Mouse (Mus musculus) erythroblast, adult 5-6 weeks (primary cell): ENCODE results near the gene Csgalnact2. TPM values are rescaled to one million over a fixed set of nuclear protein-coding genes. Genes with fewer than 3 reads are reported as not detected.

ENCODE experiments used
- ATAC-seq: replicated peaks from 2 replicates; pipeline ENCODE4 v1.8.0; 2016; ENCODE audit warnings: moderate number of reproducible peaks, mild to moderate bottlenecking, moderate TSS enrichment, inconsistent platforms; ENCODE audit not compliant: poor library complexity, low FRiP score, severe bottlenecking
- total RNA-seq, 2 experiments: library from RNA; stranded (forward) in 1 of 2; stranded (reverse) in 1 of 2; fragments of 150-400 nt in 1 of 2; fragments of 200-764, 138-1000 nt in 1 of 2; gene quantifications; 2 replicates each; pipeline versions ENCODE4 v1.2.3 to v1.2.4; 2015 to 2017; ENCODE audit warnings: low replicate concordance in 2 of 2

Csgalnact2 gene
- 37.6 and 63.2 TPM in 2 replicates for total RNA-seq (2015; ENCODE audit: low replicate concordance)
- total RNA-seq (2017; ENCODE audit: low replicate concordance): 42.8 and 43.2 TPM in 2 replicates

- ATAC-seq: peak; percentile 96
These were observed at the start of gene Csgalnact2 for GRCm38 (mm10) chr6:118138731-118139709. Csgalnact2 (minus strand) TSS chr6:118139140.

DNA sequence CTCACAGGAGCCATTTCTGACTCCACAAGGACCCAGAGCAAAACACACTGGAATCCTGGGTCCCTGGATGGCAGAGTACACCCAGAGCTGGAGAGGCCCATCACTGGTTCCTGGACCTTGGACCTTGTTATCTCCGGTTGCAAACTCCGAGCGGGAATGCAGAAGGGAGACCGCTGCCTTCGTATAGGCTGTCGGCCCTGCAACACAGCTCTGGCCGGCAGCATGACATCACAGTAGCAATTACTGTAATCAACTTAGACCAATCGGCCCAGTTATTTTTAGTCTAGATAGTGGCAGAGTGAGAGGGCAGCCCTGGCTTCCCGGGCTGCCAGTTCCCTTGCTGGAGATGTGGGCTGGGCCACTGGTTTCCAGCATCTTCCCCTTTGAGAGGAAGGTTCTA lies 49.7 kb upstream of the Csgalnact2 start:
- ATAC-seq: no peak

DNA sequence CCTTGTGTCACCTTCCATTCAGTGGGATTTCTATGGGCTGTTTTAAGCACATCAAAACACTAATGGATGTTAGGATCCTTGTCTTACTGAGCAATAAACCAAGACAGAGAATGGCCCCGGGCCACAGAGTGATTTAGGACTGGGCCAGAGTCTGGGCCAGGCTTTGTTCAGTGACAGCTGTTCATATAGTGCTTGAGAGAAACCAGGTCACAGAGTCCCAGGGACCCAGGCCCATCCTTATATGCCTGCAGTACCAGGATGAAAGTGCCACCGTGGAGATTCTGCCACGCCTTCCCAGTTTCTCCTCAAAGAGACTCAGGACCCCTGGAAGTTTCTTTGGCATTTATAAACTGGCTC lies 48.3 kb upstream of the Csgalnact2 start:
- ATAC-seq: no peak

GRCm38 (mm10) chr6:118186620-118187284 lies 47.8 kb upstream of the Csgalnact2 start:
- ATAC-seq: no peak

- ATAC-seq: no peak
These were observed 45.2 kb upstream of the Csgalnact2 start for GRCm38 (mm10) chr6:118184126-118184525.

DNA sequence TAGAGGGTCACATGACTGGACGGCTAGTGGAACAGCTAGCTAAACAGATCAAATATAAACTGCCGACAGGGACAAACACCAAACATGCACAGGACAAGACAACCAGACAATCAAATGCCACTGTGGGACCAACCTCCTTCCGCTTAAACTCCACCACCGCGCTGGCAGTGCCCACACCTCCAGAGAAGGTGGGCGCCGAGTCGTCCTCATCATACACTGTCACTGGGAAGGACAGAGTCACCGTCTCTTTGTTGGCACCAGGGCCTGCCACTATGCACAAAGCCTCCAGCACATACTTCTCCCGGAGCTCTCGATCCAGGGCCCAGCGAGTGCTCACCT lies 41.1 kb upstream of the Csgalnact2 start:
- no peak for ATAC-seq

- ATAC-seq: peak; percentile 78
These were observed 40.6 kb upstream of the Csgalnact2 start for GRCm38 (mm10) chr6:118179316-118180084.

DNA sequence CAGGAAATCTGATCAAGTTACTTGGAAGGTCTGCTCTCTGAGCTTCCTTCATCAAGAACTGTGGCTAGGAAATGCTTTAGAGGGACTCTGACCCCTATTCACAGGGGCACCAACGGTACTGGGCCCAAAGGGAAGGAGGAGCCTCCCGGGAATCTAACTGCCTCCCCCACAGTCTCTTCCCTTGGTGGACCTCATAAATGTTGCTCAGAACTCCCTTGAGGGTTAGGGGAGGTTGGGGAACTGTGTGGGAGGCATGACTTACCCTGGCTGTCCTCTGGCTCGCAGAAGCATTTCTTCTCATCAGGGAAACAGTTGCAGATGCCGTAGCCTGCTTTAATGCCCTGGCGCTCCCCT lies 35.0 kb upstream of the Csgalnact2 start:
- no peak for ATAC-seq

GRCm38 (mm10) chr6:118173251-118173974 lies 34.5 kb upstream of the Csgalnact2 start:
- ATAC-seq: no peak

DNA sequence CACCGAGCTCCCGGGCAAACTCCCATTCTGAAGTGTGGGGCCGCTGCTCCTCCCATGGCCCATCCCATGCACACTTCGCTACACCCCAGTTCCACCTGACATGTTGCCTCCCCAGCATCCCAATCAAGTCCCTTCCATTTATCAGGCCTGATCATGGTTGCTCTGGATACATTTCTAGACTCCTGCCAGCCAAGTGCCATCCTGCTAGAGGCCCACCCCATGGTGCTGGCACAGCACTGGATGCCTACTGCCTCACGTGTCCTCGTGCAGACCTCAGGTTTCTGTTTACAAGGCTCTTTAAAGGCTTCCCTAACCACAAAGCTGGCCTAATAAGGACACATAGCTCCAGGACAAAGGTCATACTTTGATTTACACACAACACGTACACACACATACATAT lies 32.4 kb upstream of the Csgalnact2 start:
- ATAC-seq: no peak

- no peak for ATAC-seq
These were observed 29.2 kb upstream of the Csgalnact2 start for GRCm38 (mm10) chr6:118168106-118168505.

- ATAC-seq: no peak
These were observed 28.1 kb upstream of the Csgalnact2 start for GRCm38 (mm10) chr6:118167013-118167412.

DNA sequence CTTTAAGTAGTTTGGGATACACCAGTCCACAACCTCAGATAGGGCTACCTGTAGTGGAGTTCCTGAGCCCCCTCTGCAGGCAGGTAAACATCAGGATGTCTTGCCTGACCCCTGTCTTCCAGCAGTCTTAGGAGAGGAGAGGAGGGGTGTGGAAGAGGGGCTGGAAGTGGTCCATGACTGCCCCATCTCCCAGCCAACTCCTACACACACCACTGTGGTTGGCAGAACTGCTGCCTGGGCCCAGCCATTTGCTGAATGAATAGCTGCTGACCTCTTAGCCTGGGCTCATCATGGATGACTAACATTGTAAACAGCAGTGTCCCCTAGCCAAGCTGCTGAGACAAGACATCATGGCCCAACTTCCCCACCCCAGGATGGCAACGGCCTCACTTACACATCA lies 26.6 kb upstream of the Csgalnact2 start:
- ATAC-seq: no peak

DNA sequence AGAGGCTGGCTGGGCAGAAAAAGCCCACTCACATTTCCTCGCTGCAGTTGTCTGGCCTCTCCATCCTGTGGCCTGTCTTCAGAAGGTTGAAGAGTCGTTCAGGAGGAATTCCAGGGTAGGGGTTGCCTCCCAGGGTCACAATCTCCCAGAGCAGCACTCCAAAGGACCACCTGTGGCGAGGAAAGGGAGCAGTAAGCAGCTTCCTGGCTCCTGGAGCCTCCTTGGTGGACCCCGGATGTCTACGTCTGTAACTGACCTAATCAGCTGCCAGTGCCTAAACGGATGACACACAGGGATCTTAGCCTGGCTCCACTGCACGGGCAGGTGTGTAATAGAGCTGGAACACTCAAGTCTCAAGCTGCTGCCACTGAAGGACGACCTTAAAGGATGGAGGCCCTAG lies 25.8 kb upstream of the Csgalnact2 start:
- ATAC-seq: no peak

DNA sequence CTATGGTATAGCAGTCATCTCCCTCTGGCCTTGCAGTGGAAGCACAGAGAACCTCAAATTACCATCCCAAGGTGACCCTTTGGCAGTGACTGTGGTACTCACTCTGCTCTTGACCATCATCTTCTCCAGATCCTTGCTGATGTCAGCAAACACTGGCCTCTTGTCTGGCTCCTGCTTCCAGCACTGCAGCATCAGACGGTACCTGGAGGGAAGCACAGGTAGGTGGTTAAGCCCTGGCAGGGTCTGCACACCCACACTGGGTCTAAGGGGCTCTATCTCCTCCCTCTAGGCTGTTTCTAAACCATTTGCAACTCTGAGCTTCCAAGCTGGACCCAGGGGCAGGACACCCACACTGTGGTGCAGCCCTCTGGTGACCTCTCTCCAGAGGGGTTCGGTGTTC lies 24.1 kb upstream of the Csgalnact2 start:
- no peak for ATAC-seq

GRCm38 (mm10) chr6:118162457-118163082 lies 23.6 kb upstream of the Csgalnact2 start:
- no peak for ATAC-seq

DNA sequence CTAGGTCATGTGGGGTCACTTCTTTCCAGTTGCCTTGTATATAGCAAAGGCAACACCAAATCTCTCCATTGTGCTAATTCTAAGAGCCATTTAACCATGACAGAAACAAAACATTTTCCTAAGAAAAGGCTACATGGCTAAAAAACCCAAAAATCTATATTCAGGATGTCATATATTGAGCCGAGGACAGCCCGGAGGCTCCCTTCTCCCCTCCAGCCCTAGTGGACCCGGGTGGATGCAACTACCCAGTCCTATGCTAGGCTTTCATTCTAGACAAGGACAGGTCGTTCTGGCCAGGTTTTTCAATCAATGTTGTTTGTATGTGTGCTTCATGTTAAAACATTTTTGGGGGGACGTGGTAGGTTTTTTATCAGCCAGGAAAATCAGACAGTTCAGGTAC lies 14.2 kb upstream of the Csgalnact2 start:
- ATAC-seq: no peak

GRCm38 (mm10) chr6:118150988-118151387 lies 12.0 kb upstream of the Csgalnact2 start:
- ATAC-seq: no peak

- no peak for ATAC-seq
These were observed 11.6 kb upstream of the Csgalnact2 start for GRCm38 (mm10) chr6:118150538-118150937.
